In the genomic region with DNA sequence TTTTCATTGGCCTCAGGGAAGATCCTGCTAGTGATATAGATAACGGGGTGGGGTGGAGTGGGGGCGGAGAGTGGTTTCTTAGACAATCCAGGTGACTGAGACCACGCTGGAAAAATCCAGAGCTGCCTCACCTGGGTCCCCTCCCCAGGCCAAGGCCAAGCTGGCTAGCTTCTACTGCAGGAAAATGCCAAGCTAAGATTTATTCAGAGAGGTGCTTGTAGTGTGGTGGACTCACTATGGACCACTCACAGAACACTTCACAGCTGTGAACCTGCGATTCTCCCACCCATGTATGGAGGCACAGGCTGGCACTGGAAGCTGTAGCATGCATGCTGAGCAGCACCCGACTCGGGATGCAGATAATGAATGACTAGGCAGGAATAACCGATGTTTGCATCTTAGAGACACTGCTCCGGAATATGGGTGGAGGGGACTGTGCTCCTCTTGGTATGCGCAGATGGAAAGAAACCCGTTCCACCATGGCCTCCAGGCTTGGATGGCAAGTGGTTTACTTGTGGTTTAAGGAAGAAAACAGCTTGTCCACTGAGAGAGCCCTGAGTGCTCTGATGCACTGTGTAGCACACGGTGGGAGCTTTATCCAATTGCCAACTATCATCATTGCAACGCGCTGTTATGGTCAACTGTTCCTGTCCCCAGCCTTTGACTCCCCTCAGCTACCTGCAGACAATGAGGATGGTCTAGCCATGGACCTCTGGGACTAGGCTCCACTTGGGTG, we compare ENCODE assay signal across 19 mouse cellular contexts. TPM values are rescaled to one million over a fixed set of nuclear protein-coding genes. Genes with fewer than 3 reads are reported as not detected.
DNase-seq lines count a peak whose midpoint lies in the region; ATAC-seq and TF ChIP-seq lines count a peak whose summit lies in the region.
"Had no signal": no experiment of that assay in that cellular context is flagged by ENCODE, and none has a peak within 500 bp of the region (broad histone marks: within the 10 kb centered on the region; RNA-seq: fewer than 3 reads in every experiment).

No protein-coding gene starts in this region.

- no peaks in the 10 kb centered on the region for H3K36me3 ChIP-seq in forebrain, embryonic 13.5 days (ENCODE audit: poor library complexity, severe bottlenecking)
- H3K36me3 ChIP-seq in forebrain, embryonic 15.5 days = no peaks in the 10 kb centered on the region
- no peaks in the 10 kb centered on the region for H3K36me3 ChIP-seq in midbrain, embryonic 10.5 days
- no peaks in the 10 kb centered on the region for H3K36me3 ChIP-seq in midbrain, postnatal 0 days (ENCODE audit: insufficient read depth, low read length)
- H3K36me3 ChIP-seq: embryonic facial prominence, embryonic 12.5 days; heart, embryonic 10.5 days had no signal

- peaks cover 26% of the 10 kb centered on the region for H3K4me1 ChIP-seq in forebrain, embryonic 13.5 days
- peaks cover 30% of the 10 kb centered on the region for H3K4me1 ChIP-seq in forebrain, embryonic 15.5 days
- H3K4me1 ChIP-seq in midbrain, embryonic 10.5 days = peaks cover 28% of the 10 kb centered on the region
- 0 out of 2 replicates have a peak, but pooled peaks cover 5% of the 10 kb centered on the region for H3K4me1 ChIP-seq in midbrain, postnatal 0 days (ENCODE audit: insufficient read depth, low read length)
- no peaks in the 10 kb centered on the region for H3K4me1 ChIP-seq in cortical plate, adult 2 months (ENCODE audit: control insufficient read depth, insufficient read depth, low read length)

- H3K27ac ChIP-seq in forebrain, embryonic 13.5 days = no peak overlapping the region
- no peak overlapping the region for H3K27ac ChIP-seq in forebrain, embryonic 15.5 days (replicated peaks)
- H3K27ac ChIP-seq in midbrain, embryonic 10.5 days (replicated peaks) = no peak overlapping the region
- no peak overlapping the region for H3K27ac ChIP-seq in midbrain, postnatal 0 days (ENCODE audit: low read depth, low read length)
- no peak overlapping the region for H3K27ac ChIP-seq in cortical plate, adult 2 months (ENCODE audit: insufficient read depth, low read length)
- H3K27ac ChIP-seq: embryonic facial prominence, embryonic 12.5 days; heart, embryonic 10.5 days had no signal

- no peak overlapping the region for H3K9ac ChIP-seq in forebrain, embryonic 13.5 days
- H3K9ac ChIP-seq in forebrain, embryonic 15.5 days (replicated peaks) = no peak overlapping the region
- H3K9ac ChIP-seq in midbrain, postnatal 0 days (replicated peaks; ENCODE audit: low read length, poor library complexity, severe bottlenecking) = no peak overlapping the region
- H3K9ac ChIP-seq: embryonic facial prominence, embryonic 12.5 days had no signal

- no peak overlapping the region for H3K4me3 ChIP-seq in forebrain, embryonic 13.5 days
- no peak overlapping the region for H3K4me3 ChIP-seq in forebrain, embryonic 15.5 days
- no peak overlapping the region for H3K4me3 ChIP-seq in midbrain, embryonic 10.5 days
- no peak overlapping the region for H3K4me3 ChIP-seq in midbrain, postnatal 0 days (ENCODE audit: low read depth, low read length)
- peak overlapping the region; percentile 48; the same call in 1 of the 2 replicates for H3K4me3 ChIP-seq in cortical plate, adult 2 months (ENCODE audit: insufficient read depth, low read length)

- TF ChIP-seq CTCF in midbrain, postnatal 0 days (IDR thresholded peaks at IDR 0.05) = no peak
- no peak for TF ChIP-seq CTCF in cortical plate, adult 2 months (IDR thresholded peaks at IDR 0.05; ENCODE audit: extremely low read depth, insufficient read depth, low read length)

- TF ChIP-seq POLR2A in cortical plate, adult 2 months (IDR thresholded peaks at IDR 0.05; ENCODE audit: extremely low read depth, insufficient read depth, low read length) = no peak

- DNase-seq in cerebellum, adult 11-12 months = peak; percentile 54
- no peak for DNase-seq in cerebellum, postnatal 4 days (ENCODE audit: low spot score in 2 of 2)
- peak; percentile 10 for DNase-seq in midbrain, embryonic 10.5 days (ENCODE audit: low spot score)
- no peak for DNase-seq in midbrain, postnatal 0 days (ENCODE audit: low spot score)
- DNase-seq: adrenal gland, postnatal 10 days; kidney, adult 8-10 months; kidney, postnatal 10 days; right cerebral cortex, postnatal 14 days; spleen, adult 18-20 months; thymus, postnatal 36 days had no signal

- WGBS in forebrain, embryonic 13.5 days = 65% methylated on average over 13 of the region's 13 CpGs
- WGBS in forebrain, embryonic 15.5 days = 59% methylated on average over 13 of the region's 13 CpGs
- 64% methylated on average over 13 of the region's 13 CpGs for WGBS in midbrain, embryonic 10.5 days
- 69% methylated on average over 13 of the region's 13 CpGs for WGBS in midbrain, postnatal 0 days

- ATAC-seq in forebrain, embryonic 13.5 days = no peak
- ATAC-seq in forebrain, embryonic 15.5 days (replicated peaks) = no peak
- ATAC-seq in midbrain, postnatal 0 days (ENCODE audit: low FRiP score) = no peak
- no peak for ATAC-seq in megakaryocyte, adult 5-6 weeks (ENCODE audit: poor library complexity, severe bottlenecking)

- H3K27me3 ChIP-seq in forebrain, embryonic 13.5 days = peaks cover 71% of the 10 kb centered on the region
- peaks cover 55% of the 10 kb centered on the region for H3K27me3 ChIP-seq in forebrain, embryonic 15.5 days
- H3K27me3 ChIP-seq in midbrain, embryonic 10.5 days (ENCODE audit: low read depth, poor library complexity, severe bottlenecking) = peaks cover 67% of the 10 kb centered on the region
- H3K27me3 ChIP-seq in midbrain, postnatal 0 days (ENCODE audit: insufficient read depth, low read length) = peaks cover 46% of the 10 kb centered on the region

- H3K4me2 ChIP-seq in forebrain, embryonic 13.5 days = peak overlapping the region; percentile 95; the same call in 1 of the 2 replicates
- no peak overlapping the region for H3K4me2 ChIP-seq in forebrain, embryonic 15.5 days (replicated peaks)
- H3K4me2 ChIP-seq in midbrain, postnatal 0 days (ENCODE audit: low read depth, low read length, poor library complexity, severe bottlenecking) = no peak overlapping the region

- no peaks in the 10 kb centered on the region for H3K9me3 ChIP-seq in forebrain, embryonic 13.5 days (replicated peaks)
- H3K9me3 ChIP-seq in forebrain, embryonic 15.5 days = no peaks in the 10 kb centered on the region
- no peaks in the 10 kb centered on the region for H3K9me3 ChIP-seq in midbrain, embryonic 10.5 days (replicated peaks)
- H3K9me3 ChIP-seq in midbrain, postnatal 0 days (ENCODE audit: low read length) = no peaks in the 10 kb centered on the region
- H3K9me3 ChIP-seq: embryonic facial prominence, embryonic 12.5 days; heart, embryonic 10.5 days had no signal

RNA-seq across cellular contexts. Expression of gene Kcnk12, which starts 1.6 kb away (rescaled TPM):
- polyA plus RNA-seq in forebrain, embryonic 13.5 days (2015; fragmentation: Nextera tagmentation; extraction: Ambion mirVana) = 0.40 and 0.54 TPM in 2 replicates
- 1.3 and 1.6 TPM in 2 replicates for polyA plus RNA-seq in forebrain, embryonic 15.5 days (2015; fragmentation: Nextera tagmentation; extraction: Ambion mirVana)
- 0.17 TPM in 2 replicates for polyA plus RNA-seq in midbrain, embryonic 10.5 days (2016; fragmentation: Nextera tagmentation; extraction: Ambion mirVana)
- 5.1 and 7.3 TPM in 2 replicates for total RNA-seq in midbrain, postnatal 0 days (2014; rRNA removed)
- 1.9 and 2.3 TPM in 2 replicates for polyA plus RNA-seq in midbrain, postnatal 0 days (2015; fragmentation: Nextera tagmentation; extraction: Ambion mirVana)
- polyA plus RNA-seq in cortical plate, adult 2 months (2012; rRNA removed) = 14.3 and 16.2 TPM in 2 replicates
- total RNA-seq in megakaryocyte, adult 5-6 weeks (2015) = 1.6 and 3.6 TPM in 2 replicates
- total RNA-seq in megakaryocyte, adult 5-6 weeks (2017) = 1.1 and 2.3 TPM in 2 replicates
- total RNA-seq: gastrocnemius, adult 8-10 months; liver, adult 2 months had no signal
- polyA plus RNA-seq: heart, postnatal 0 days had no signal

Comparison
In these comparisons a context has a peak if more than half of its experiments do, and no peak if none do; other contexts are left out.
1. DNase-seq: peak in cerebellum, adult 11-12 months (single experiment) and midbrain, embryonic 10.5 days (single experiment); none in cerebellum, postnatal 4 days (0 of 2) and midbrain, postnatal 0 days (single experiment).